Mouse (Mus musculus): ENCODE results near the gene Rdh16f2.
"Not testable (repeated sequence)": the region's sequence is repeated elsewhere in the genome, so short reads cannot be mapped to it uniquely, and the experiment has no call there.

Gene Rdh16f2

GRCm38 (mm10) chr10:127866232-127866631 is at the start of gene Rdh16f2:
Gene Rdh16f2 (plus strand): TSS chr10:127866474.
- DNase-seq (ENCODE audit: low read depth, low spot score), result no peak

GRCm38 (mm10) chr10:127817268-127817910 is 48.9 kb upstream of the Rdh16f2 start:
- peak; percentile 24 for DNase-seq (ENCODE audit: low read depth, low spot score)

GRCm38 (mm10) chr10:127821806-127822205 is 44.5 kb upstream of the Rdh16f2 start:
- DNase-seq (ENCODE audit: low read depth, low spot score), result not testable (repeated sequence)

- peak; percentile 67 for DNase-seq (ENCODE audit: low read depth, low spot score)
These were observed 40.9 kb upstream of the Rdh16f2 start for GRCm38 (mm10) chr10:127825386-127825785.

- peak; percentile 34 for DNase-seq (ENCODE audit: low read depth, low spot score)
These were observed 37.2 kb upstream of the Rdh16f2 start for GRCm38 (mm10) chr10:127829121-127829520.

GRCm38 (mm10) chr10:127834186-127834585 is 32.1 kb upstream of the Rdh16f2 start:
- not testable (repeated sequence) for DNase-seq (ENCODE audit: low read depth, low spot score)

- DNase-seq (ENCODE audit: low read depth, low spot score), result no peak
These were observed 31.0 kb upstream of the Rdh16f2 start for GRCm38 (mm10) chr10:127835292-127835691.

GRCm38 (mm10) chr10:127837793-127838192 is 28.5 kb upstream of the Rdh16f2 start:
- not testable (repeated sequence) for DNase-seq (ENCODE audit: low read depth, low spot score)

GRCm38 (mm10) chr10:127838539-127838938 is 27.7 kb upstream of the Rdh16f2 start:
- DNase-seq (ENCODE audit: low read depth, low spot score), result no peak

- no peak for DNase-seq (ENCODE audit: low read depth, low spot score)
These were observed 25.5 kb upstream of the Rdh16f2 start for GRCm38 (mm10) chr10:127840776-127841175.

GRCm38 (mm10) chr10:127845945-127846344 is 20.3 kb upstream of the Rdh16f2 start:
- not testable (repeated sequence) for DNase-seq (ENCODE audit: low read depth, low spot score)

GRCm38 (mm10) chr10:127848089-127848488 is 18.2 kb upstream of the Rdh16f2 start:
- DNase-seq (ENCODE audit: low read depth, low spot score), result no peak

GRCm38 (mm10) chr10:127849628-127850027 is 16.6 kb upstream of the Rdh16f2 start, which contains the start of gene Rdh19:
Gene Rdh19 (plus strand): TSS chr10:127849928.
- no peak for DNase-seq (ENCODE audit: low read depth, low spot score)

- no peak for DNase-seq (ENCODE audit: low read depth, low spot score)
These were observed 9.9 kb upstream of the Rdh16f2 start for GRCm38 (mm10) chr10:127856376-127856775.

GRCm38 (mm10) chr10:127864931-127865330 is 1.3 kb upstream of the Rdh16f2 start:
- no peak for DNase-seq (ENCODE audit: low read depth, low spot score)

GRCm38 (mm10) chr10:127872484-127872883 is 6.2 kb downstream of the Rdh16f2 start:
- peak; percentile 85 for DNase-seq (ENCODE audit: low read depth, low spot score)

GRCm38 (mm10) chr10:127877681-127878080 is 11.4 kb downstream of the Rdh16f2 start:
- peak; percentile 65 for DNase-seq (ENCODE audit: low read depth, low spot score)

- peak; percentile 40 for DNase-seq (ENCODE audit: low read depth, low spot score)
These were observed 12.2 kb downstream of the Rdh16f2 start for GRCm38 (mm10) chr10:127878262-127879057.

- DNase-seq (ENCODE audit: low read depth, low spot score), result peak; percentile 87
These were observed 12.9 kb downstream of the Rdh16f2 start for GRCm38 (mm10) chr10:127879155-127879688.

- DNase-seq (ENCODE audit: low read depth, low spot score), result peak; percentile 53
These were observed 14.8 kb downstream of the Rdh16f2 start for GRCm38 (mm10) chr10:127881041-127881440.

- no peak for DNase-seq (ENCODE audit: low read depth, low spot score)
These were observed 20.3 kb downstream of the Rdh16f2 start for GRCm38 (mm10) chr10:127886551-127886950.

GRCm38 (mm10) chr10:127886971-127887370 is 20.7 kb downstream of the Rdh16f2 start:
- DNase-seq (ENCODE audit: low read depth, low spot score), result no peak
